Mouse (Mus musculus) heart, adult 2 months (tissue): ENCODE measurements around the gene Alpk3.
A peak's percentile ranks its signal among the peaks of the same experiment; 100 is the strongest.

Experiments used
- CTCF ChIP-seq: fragments of 200-600 bp; IDR thresholded peaks from 2 replicates; pipeline ENCODE4 v1.8.1; 2022; ENCODE audit warnings: antibody characterized with exemption, mild to moderate bottlenecking, moderate library complexity
- POLR2A ChIP-seq: fragments of 200-500 bp; IDR thresholded peaks from 2 replicates; pipeline ENCODE4 v1.6.1; 2011; ENCODE audit warnings: mild to moderate bottlenecking, low read depth, low read length, control low read depth; ENCODE audit not compliant: insufficient read depth

DNA sequence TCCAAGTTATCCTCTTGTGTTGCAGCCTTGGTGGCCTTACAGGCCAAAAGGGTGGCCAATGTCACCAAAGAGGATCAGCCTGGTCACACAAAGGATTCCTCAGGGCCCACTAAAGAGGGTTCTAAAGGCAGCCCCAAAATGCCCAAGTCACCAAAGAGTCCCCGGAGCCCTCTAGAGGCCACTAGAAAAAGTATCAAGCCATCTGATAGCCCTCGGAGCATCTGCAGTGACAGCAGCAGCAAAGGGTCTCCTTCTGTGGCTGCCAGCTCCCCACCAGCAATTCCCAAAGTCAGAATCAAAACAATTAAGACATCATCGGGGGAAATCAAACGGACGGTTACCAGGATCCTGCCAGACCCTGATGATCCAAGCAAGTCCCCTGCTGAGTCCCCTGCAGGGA, 33.3 kb upstream of the Alpk3 start:
- TF ChIP-seq CTCF (peak; percentile 60), POLR2A (no peak)
